Mouse (Mus musculus) small intestine, adult 2 months (tissue): Measurements from ENCODE around the gene Sin3a.

Experiments used
- CTCF ChIP-seq: fragments of 200-500 bp; IDR thresholded peaks from 2 replicates; pipeline ENCODE4 v1.5.1; 2012; ENCODE audit warnings: low read depth, mild to moderate bottlenecking, control low read depth, inconsistent platforms, low read length, moderate library complexity, mixed read lengths; ENCODE audit not compliant: insufficient replicate concordance, insufficient read length; ENCODE audit errors: extremely low read depth
- POLR2A ChIP-seq: fragments of 200-500 bp; IDR thresholded peaks from 2 replicates; pipeline ENCODE4 v1.6.1; 2012; ENCODE audit warnings: low read depth, mild to moderate bottlenecking, control low read depth, inconsistent platforms, low read length, moderate library complexity

DNA sequence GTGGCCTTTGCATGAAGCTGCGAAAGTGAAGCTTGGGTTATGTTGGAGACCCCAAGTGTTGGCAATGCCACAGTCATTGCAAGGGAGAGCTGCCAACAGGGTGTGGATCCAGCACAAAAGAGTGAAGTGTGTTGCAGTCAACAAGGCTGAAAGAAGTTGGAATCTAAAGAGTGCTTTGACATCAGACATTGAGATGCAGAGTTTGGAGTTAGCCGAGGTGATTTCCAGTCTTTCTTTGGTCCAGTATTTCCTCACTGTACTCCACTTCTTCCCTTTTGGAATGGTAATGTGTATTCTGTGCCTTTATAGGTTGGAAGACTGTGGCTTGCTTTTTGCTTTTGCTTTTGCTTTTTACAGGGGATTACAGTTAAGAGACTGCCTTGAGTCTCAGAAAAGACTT lies 94.3 kb downstream of the Sin3a start:
- TF ChIP-seq POLR2A, result no peak
- TF ChIP-seq CTCF, result no peak
